Mouse (Mus musculus) spleen, adult 12 weeks (tissue): ENCODE measurements around the gene Phf21a.

ENCODE experiments used
- DNase-seq: peaks from one replicate; pipeline ENCODE4 v3.0.0; 2022; ENCODE audit warnings: low spot score

Phf21a gene

DNA sequence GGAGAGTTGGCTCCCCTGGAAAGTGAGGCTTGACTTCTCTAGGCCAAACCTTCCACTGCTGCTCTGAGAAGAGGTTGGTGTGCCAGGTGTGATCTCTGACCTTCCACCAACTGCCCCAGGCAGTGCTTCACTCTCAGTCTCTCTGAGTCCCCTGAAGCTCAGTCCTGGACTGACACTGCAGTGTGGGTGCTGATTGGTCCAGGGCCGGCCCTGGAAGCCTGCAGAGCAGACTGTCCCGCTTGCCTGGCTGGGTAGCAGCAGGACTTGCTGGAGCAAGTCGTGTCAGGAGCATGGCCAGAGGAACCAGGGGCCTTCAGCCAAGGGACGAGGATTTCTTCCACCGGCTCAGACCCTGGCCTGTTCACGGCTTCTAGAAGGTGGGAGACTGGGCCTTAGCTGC is 311.8 kb downstream of the Phf21a start:
- DNase-seq, result no peak

DNA sequence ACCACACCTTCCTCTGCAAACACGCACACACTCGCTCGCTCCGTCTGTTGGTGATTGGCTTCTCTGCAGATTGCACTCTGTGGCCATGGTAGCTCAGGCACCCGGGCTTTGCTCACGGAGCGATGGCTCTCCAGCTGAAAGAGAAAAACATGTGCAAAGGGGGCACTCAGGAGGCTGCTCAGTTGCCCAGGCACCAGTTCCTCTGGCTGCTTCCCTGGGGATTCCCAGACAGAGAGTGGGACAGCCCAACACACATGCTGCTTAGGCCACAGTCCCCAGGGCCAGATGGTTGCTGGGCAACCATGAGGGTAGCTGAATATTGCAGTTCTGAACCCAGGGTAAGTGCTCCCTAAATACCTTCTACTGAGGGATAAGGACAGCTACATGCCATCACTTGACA is 312.8 kb downstream of the Phf21a start:
- no peak for DNase-seq

DNA sequence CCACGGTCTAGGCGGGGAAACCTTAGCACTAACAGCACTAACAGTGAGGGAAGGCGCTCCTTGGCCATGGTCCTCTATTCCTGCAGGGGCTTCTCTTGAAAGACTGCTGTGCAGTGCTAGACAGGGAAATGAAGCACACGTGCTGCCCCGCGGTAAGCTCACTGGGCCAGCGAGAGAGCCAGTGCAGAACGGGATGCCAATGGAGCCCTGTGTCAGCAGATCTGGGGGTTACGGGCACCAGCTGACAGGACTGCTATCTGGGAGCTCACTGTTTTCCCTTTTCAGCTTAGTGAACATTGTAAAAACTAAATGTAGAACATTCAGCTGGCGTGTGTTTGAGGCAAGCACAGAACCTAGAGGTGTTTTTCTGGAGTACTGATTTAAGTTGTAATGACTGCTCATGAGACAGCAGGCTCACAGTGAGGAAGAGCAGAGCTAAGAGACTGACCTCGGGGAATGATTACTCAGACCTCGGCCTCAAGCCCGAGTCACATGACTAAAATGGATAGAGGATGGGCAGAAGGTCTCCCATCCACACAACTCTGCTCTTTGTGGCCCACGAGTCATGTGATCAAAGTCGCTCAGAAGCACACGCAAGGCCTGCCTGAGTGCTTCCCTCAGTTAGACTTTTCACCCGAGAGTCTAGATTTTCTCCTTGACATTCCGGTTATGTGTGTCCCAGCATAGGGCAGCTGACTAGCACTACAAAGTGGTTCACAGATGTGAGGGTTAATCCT is 315.6 kb downstream of the Phf21a start:
- DNase-seq, result no peak

DNA sequence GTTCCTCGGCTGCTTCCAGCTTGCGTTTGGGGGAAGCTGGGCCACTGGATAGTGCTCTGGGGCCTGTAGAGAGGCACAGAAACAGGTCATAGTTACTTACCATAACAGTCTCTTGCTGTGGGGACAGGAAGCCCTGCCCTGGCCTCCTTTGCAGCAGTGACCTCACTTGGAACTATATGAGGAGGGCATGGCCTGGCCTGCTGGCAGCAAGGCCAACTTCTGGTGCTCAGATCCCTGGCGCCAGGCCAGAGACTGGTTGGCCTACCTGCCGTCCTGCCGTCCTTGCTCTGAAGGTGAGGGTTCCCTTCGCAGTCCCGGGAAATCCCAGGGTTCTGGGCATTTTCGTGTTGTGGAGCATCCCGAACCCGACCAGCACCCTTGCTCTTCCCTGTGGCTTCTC is 318.8 kb downstream of the Phf21a start:
- DNase-seq, result no peak
